Mouse (Mus musculus): Measurements from ENCODE around the gene Golga3.

GRCm38 (mm10) chr5:110222757-110223156 is 46.3 kb downstream of the Golga3 start:
- TF ChIP-seq POLR2A (IDR thresholded peaks at IDR 0.05; ENCODE audit: low read depth, low read length), result no peak
- no peak for TF ChIP-seq CTCF (conservative IDR thresholded peaks at IDR 0.05; ENCODE audit: insufficient read depth, insufficient read length, low read depth, low read length)

All from kidney, adult 2 months (tissue).